Mouse (Mus musculus): ENCODE data around the gene Dusp16.
A peak's percentile ranks its signal among the peaks of the same experiment; 100 is the strongest.
"Not testable (repeated sequence)": the region's sequence is repeated elsewhere in the genome, so short reads cannot be mapped to it uniquely, and the experiment has no call there.

The Dusp16 gene

GRCm38 (mm10) chr6:134701211-134701602 is 91.2 kb downstream of the Dusp16 start:
- no peak for DNase-seq (ENCODE audit: inconsistent age in 2 of 2, low spot score in 1 of 2)

GRCm38 (mm10) chr6:134700451-134701210 is 91.8 kb downstream of the Dusp16 start:
- peak; percentile 44 to 83 for DNase-seq (ENCODE audit: inconsistent age in 2 of 2, low spot score in 1 of 2)

- no peak for DNase-seq (ENCODE audit: inconsistent age in 2 of 2, low spot score in 1 of 2)
These were observed 94.2 kb downstream of the Dusp16 start for GRCm38 (mm10) chr6:134698243-134698642.

GRCm38 (mm10) chr6:134696554-134696953 is 95.9 kb downstream of the Dusp16 start:
- DNase-seq (ENCODE audit: inconsistent age in 2 of 2, low spot score in 1 of 2), result no peak

- peak in 1 of 2 experiments; percentile 68 for DNase-seq (ENCODE audit: inconsistent age in 2 of 2, low spot score in 1 of 2)
These were observed 96.3 kb downstream of the Dusp16 start for GRCm38 (mm10) chr6:134696146-134696545.

GRCm38 (mm10) chr6:134695625-134696024 is 96.8 kb downstream of the Dusp16 start:
- no peak for DNase-seq (ENCODE audit: inconsistent age in 2 of 2, low spot score in 1 of 2)

- DNase-seq (ENCODE audit: inconsistent age in 2 of 2, low spot score in 1 of 2), result no peak
These were observed 97.4 kb downstream of the Dusp16 start for GRCm38 (mm10) chr6:134694988-134695387.

- no peak for DNase-seq (ENCODE audit: inconsistent age in 2 of 2, low spot score in 1 of 2)
These were observed 97.9 kb downstream of the Dusp16 start for GRCm38 (mm10) chr6:134694498-134694897.

GRCm38 (mm10) chr6:134685515-134685914 is 106.9 kb downstream of the Dusp16 start:
- DNase-seq (ENCODE audit: inconsistent age in 2 of 2, low spot score in 1 of 2), result no peak

- no peak for DNase-seq (ENCODE audit: inconsistent age in 2 of 2, low spot score in 1 of 2)
These were observed 107.4 kb downstream of the Dusp16 start for GRCm38 (mm10) chr6:134685040-134685439.

GRCm38 (mm10) chr6:134684354-134684915 is 108.0 kb downstream of the Dusp16 start:
- peak in 1 of 2 experiments; percentile 24 for DNase-seq (ENCODE audit: inconsistent age in 2 of 2, low spot score in 1 of 2)

GRCm38 (mm10) chr6:134679330-134679729 is 113.1 kb downstream of the Dusp16 start:
- DNase-seq (ENCODE audit: inconsistent age in 2 of 2, low spot score in 1 of 2), result not testable (repeated sequence)

GRCm38 (mm10) chr6:134678037-134678436 is 114.4 kb downstream of the Dusp16 start:
- DNase-seq (ENCODE audit: inconsistent age in 2 of 2, low spot score in 1 of 2), result no peak

GRCm38 (mm10) chr6:134677504-134677903 is 114.9 kb downstream of the Dusp16 start:
- DNase-seq (ENCODE audit: inconsistent age in 2 of 2, low spot score in 1 of 2), result no peak

- DNase-seq (ENCODE audit: inconsistent age in 2 of 2, low spot score in 1 of 2), result not testable (repeated sequence)
These were observed 118.7 kb downstream of the Dusp16 start for GRCm38 (mm10) chr6:134673712-134674111.

GRCm38 (mm10) chr6:134670881-134671411 is 121.5 kb downstream of the Dusp16 start:
- peak; percentile 61 to 80 for DNase-seq (ENCODE audit: inconsistent age in 2 of 2, low spot score in 1 of 2)

GRCm38 (mm10) chr6:134669179-134669865 is 123.1 kb downstream of the Dusp16 start:
- no peak for DNase-seq (ENCODE audit: inconsistent age in 2 of 2, low spot score in 1 of 2)

- no peak for DNase-seq (ENCODE audit: inconsistent age in 2 of 2, low spot score in 1 of 2)
These were observed 123.9 kb downstream of the Dusp16 start for GRCm38 (mm10) chr6:134668519-134668918.

GRCm38 (mm10) chr6:134665817-134666216 is 126.6 kb downstream of the Dusp16 start:
- no peak for DNase-seq (ENCODE audit: inconsistent age in 2 of 2, low spot score in 1 of 2)

Data from adrenal gland, adult (tissue).